Mouse (Mus musculus) limb, embryonic 10.5 days (tissue): ENCODE measurements around the gene Gm10271. TPM values are rescaled to one million over a fixed set of nuclear protein-coding genes. Genes with fewer than 3 reads are reported as not detected.

ENCODE experiments used
- DNase-seq: peaks from one replicate; pipeline ENCODE4 v3.0.0-alpha.2; 2017; ENCODE audit warnings: low spot score
- H3K27ac ChIP-seq: fragments of 300-500 bp; sonication (generic); 2 replicates; pipeline ENCODE4 v1.5.1; 2016; ENCODE audit warnings: mild to moderate bottlenecking
- H3K27me3 ChIP-seq: fragments of 300-500 bp; sonication (generic); 2 replicates; pipeline ENCODE4 v1.6.1; 2016; ENCODE audit warnings: low read depth, mild to moderate bottlenecking; ENCODE audit not compliant: poor library complexity, severe bottlenecking
- H3K36me3 ChIP-seq: fragments of 300-500 bp; sonication (generic); 2 replicates; pipeline ENCODE4 v1.6.1; 2016; ENCODE audit warnings: mild to moderate bottlenecking, moderate library complexity
- H3K4me1 ChIP-seq: fragments of 300-500 bp; sonication (generic); 2 replicates; pipeline ENCODE4 v1.6.1; 2016
- H3K4me3 ChIP-seq: fragments of 300-500 bp; sonication (generic); 2 replicates; pipeline ENCODE4 v1.5.1; 2016; ENCODE audit warnings: mild to moderate bottlenecking, moderate library complexity
- H3K9me3 ChIP-seq: fragments of 300-500 bp; sonication (generic); replicated peaks from 2 replicates; pipeline ENCODE4 v1.6.1; 2016; ENCODE audit warnings: mild to moderate bottlenecking
- WGBS: fragments of 180-500 bp; shearing (Covaris S2); methylation state at CpG from one replicate; pipeline ENCODE4 v1.1.7; 2016; 5-methylcytosine and 5-hydroxymethylcytosine counted together
- polyA plus RNA-seq: library from polyadenylated mRNA; unstranded; fragments of >200 nt; fragmentation: Nextera tagmentation; extraction: Ambion mirVana; gene quantifications from 2 replicates; pipeline ENCODE4 v1.2.1, GENCODE M21; 2016

Gm10271 gene
- polyA plus RNA-seq, 1 experiment from 2014 or later: not detected

- WGBS: 72% methylated on average over 6 of the region's 6 CpGs
- H3K4me1 ChIP-seq: peaks cover 5% of the 10 kb centered on the region; the same call in 1 of the 2 replicates
- H3K9me3 ChIP-seq: no peaks in the 10 kb centered on the region
- no peaks in the 10 kb centered on the region for H3K36me3 ChIP-seq
- no peaks in the 10 kb centered on the region for H3K27me3 ChIP-seq
- H3K27ac ChIP-seq: no peak overlapping the region
- no peak for DNase-seq
- no peak overlapping the region for H3K4me3 ChIP-seq
Measured at GRCm38 (mm10) chr10:116995584-116996235, 23.3 kb upstream of the Gm10271 start.

GRCm38 (mm10) chr10:116995162-116995561 lies 22.8 kb upstream of the Gm10271 start:
- Histone ChIP-seq H3K27me3 (no peaks in the 10 kb centered on the region), H3K9me3 (no peaks in the 10 kb centered on the region), H3K4me3 (no peak overlapping the region), H3K4me1 (peaks cover 5% of the 10 kb centered on the region; the same call in 1 of the 2 replicates), H3K27ac (no peak overlapping the region), H3K36me3 (no peaks in the 10 kb centered on the region)
- no peak for DNase-seq
- WGBS: 84% methylated on average over 5 of the region's 5 CpGs

GRCm38 (mm10) chr10:116993971-116994370 lies 21.6 kb upstream of the Gm10271 start:
- Histone ChIP-seq H3K36me3 (no peaks in the 10 kb centered on the region), H3K9me3 (no peaks in the 10 kb centered on the region), H3K4me1 (peaks cover 5% of the 10 kb centered on the region; the same call in 1 of the 2 replicates), H3K27ac (no peak overlapping the region), H3K27me3 (no peaks in the 10 kb centered on the region), H3K4me3 (no peak overlapping the region)
- no peak for DNase-seq
- WGBS: 91% methylated on average over 8 of the region's 8 CpGs

- H3K27ac ChIP-seq: no peak within 1 kb of the TSS
- no peak for DNase-seq
- WGBS: 58% methylated on average over 21 of the region's 21 CpGs
Measured at GRCm38 (mm10) chr10:116986264-116987082, 14.1 kb upstream of the Gm10271 start, which contains the start of gene Best3. Gene Best3 (plus strand): TSS chr10:116986314.

GRCm38 (mm10) chr10:116984836-116985235 lies 12.4 kb upstream of the Gm10271 start:
- H3K4me1 ChIP-seq: peaks cover 8% of the 10 kb centered on the region; the same call in 1 of the 2 replicates
- no peak overlapping the region for H3K27ac ChIP-seq
- DNase-seq: no peak
- no peak overlapping the region for H3K4me3 ChIP-seq
- no peaks in the 10 kb centered on the region for H3K36me3 ChIP-seq
- 76% methylated on average over 12 of the region's 12 CpGs for WGBS
- 0 out of 2 replicates have a peak, but pooled peaks cover 7% of the 10 kb centered on the region for H3K27me3 ChIP-seq
- H3K9me3 ChIP-seq: no peaks in the 10 kb centered on the region

More at GRCm38 (mm10) chr10:116986264-116987082, 14.1 kb upstream of the Gm10271 start, which contains the start of gene Best3:
- no peak within 1 kb of the TSS for H3K4me3 ChIP-seq
- no peaks in the 10 kb centered on the region for H3K36me3 ChIP-seq
- H3K27me3 ChIP-seq: 0 out of 2 replicates have a peak, but pooled peaks cover 7% of the 10 kb centered on the region
- H3K4me1 ChIP-seq: peaks cover 8% of the 10 kb centered on the region; the same call in 1 of the 2 replicates
- H3K9me3 ChIP-seq: no peaks in the 10 kb centered on the region

- WGBS: 77% methylated on average over 3 of the region's 4 CpGs
- Histone ChIP-seq H3K36me3 (no peaks in the 10 kb centered on the region), H3K9me3 (no peaks in the 10 kb centered on the region), H3K4me1 (peaks cover 8% of the 10 kb centered on the region), H3K27me3 (0 out of 2 replicates have a peak, but pooled peaks cover 7% of the 10 kb centered on the region), H3K27ac (no peak overlapping the region), H3K4me3 (no peak overlapping the region)
- no peak for DNase-seq
Measured at GRCm38 (mm10) chr10:116982526-116982925, 10.1 kb upstream of the Gm10271 start.

GRCm38 (mm10) chr10:116980888-116981287 lies 8.5 kb upstream of the Gm10271 start:
- peak; percentile 40 for DNase-seq
- no peak overlapping the region for H3K27ac ChIP-seq
- H3K9me3 ChIP-seq: no peaks in the 10 kb centered on the region
- WGBS: 63% methylated on average over 3 of the region's 3 CpGs
- no peaks in the 10 kb centered on the region for H3K27me3 ChIP-seq
- no peaks in the 10 kb centered on the region for H3K36me3 ChIP-seq
- H3K4me1 ChIP-seq: peaks cover 4% of the 10 kb centered on the region; the same call in 1 of the 2 replicates
- no peak overlapping the region for H3K4me3 ChIP-seq

GRCm38 (mm10) chr10:116980273-116980672 lies 7.9 kb upstream of the Gm10271 start:
- DNase-seq: no peak
- Histone ChIP-seq H3K27me3 (no peaks in the 10 kb centered on the region), H3K27ac (no peak overlapping the region), H3K36me3 (no peaks in the 10 kb centered on the region), H3K4me3 (no peak overlapping the region), H3K9me3 (no peaks in the 10 kb centered on the region), H3K4me1 (peaks cover 4% of the 10 kb centered on the region; the same call in 1 of the 2 replicates)
- WGBS: 89% methylated on average over 4 of the region's 4 CpGs

- no peak for DNase-seq
- Histone ChIP-seq H3K4me3 (no peak overlapping the region), H3K27ac (no peak overlapping the region), H3K36me3 (no peaks in the 10 kb centered on the region), H3K9me3 (no peaks in the 10 kb centered on the region), H3K27me3 (no peaks in the 10 kb centered on the region), H3K4me1 (peaks cover 4% of the 10 kb centered on the region; the same call in 1 of the 2 replicates)
- WGBS: 92% methylated on average over 9 of the region's 9 CpGs
Measured at GRCm38 (mm10) chr10:116978841-116979240, 6.4 kb upstream of the Gm10271 start.

GRCm38 (mm10) chr10:116977858-116978257 lies 5.4 kb upstream of the Gm10271 start:
- H3K4me3 ChIP-seq: no peak overlapping the region
- 85% methylated on average over 2 of the region's 2 CpGs for WGBS

GRCm38 (mm10) chr10:116977455-116977854 lies 5.0 kb upstream of the Gm10271 start:
- no peak for DNase-seq
- no peaks in the 10 kb centered on the region for H3K27me3 ChIP-seq
- WGBS: 48% methylated on average over 4 of the region's 4 CpGs
- peaks cover 4% of the 10 kb centered on the region; the same call in 1 of the 2 replicates for H3K4me1 ChIP-seq
- H3K36me3 ChIP-seq: no peaks in the 10 kb centered on the region
- H3K4me3 ChIP-seq: no peak overlapping the region
- no peaks in the 10 kb centered on the region for H3K9me3 ChIP-seq
- H3K27ac ChIP-seq: no peak overlapping the region

More at GRCm38 (mm10) chr10:116977858-116978257, 5.4 kb upstream of the Gm10271 start:
- no peaks in the 10 kb centered on the region for H3K27me3 ChIP-seq
- no peaks in the 10 kb centered on the region for H3K36me3 ChIP-seq
- no peak overlapping the region for H3K27ac ChIP-seq
- H3K9me3 ChIP-seq: no peaks in the 10 kb centered on the region
- H3K4me1 ChIP-seq: peaks cover 4% of the 10 kb centered on the region; the same call in 1 of the 2 replicates
- no peak for DNase-seq

GRCm38 (mm10) chr10:116968741-116969140 lies 3.7 kb downstream of the Gm10271 start:
- Histone ChIP-seq H3K27me3 (no peaks in the 10 kb centered on the region), H3K4me3 (no peak overlapping the region), H3K36me3 (no peaks in the 10 kb centered on the region), H3K4me1 (peaks cover 18% of the 10 kb centered on the region), H3K9me3 (no peaks in the 10 kb centered on the region), H3K27ac (no peak overlapping the region)
- WGBS: 90% methylated on average over 4 of the region's 4 CpGs
- no peak for DNase-seq

- no peak overlapping the region for H3K4me3 ChIP-seq
- WGBS: 74% methylated on average over 6 of the region's 6 CpGs
- H3K27ac ChIP-seq: 0 out of 2 replicates have a peak overlapping the region, but pooled peaks have one; percentile 50
- peaks cover 25% of the 10 kb centered on the region for H3K4me1 ChIP-seq
- H3K36me3 ChIP-seq: no peaks in the 10 kb centered on the region
- H3K9me3 ChIP-seq: no peaks in the 10 kb centered on the region
- DNase-seq: no peak
- H3K27me3 ChIP-seq: no peaks in the 10 kb centered on the region
Measured at GRCm38 (mm10) chr10:116966065-116966464, 6.3 kb downstream of the Gm10271 start.
